Mouse (Mus musculus) subcutaneous adipose tissue, adult 2 months (tissue): Measurements from ENCODE around the gene Olfr825. TPM values are rescaled to one million over a fixed set of nuclear protein-coding genes. Genes with fewer than 3 reads are reported as not detected.

Source experiments
- polyA plus RNA-seq: library from polyadenylated mRNA; depleted of rRNA; stranded (reverse); fragments of >200 nt; gene quantifications from 2 replicates; pipeline ENCODE4 v1.2.3, GENCODE M21; 2012; ENCODE audit warnings: low replicate concordance; rRNA removed

Olfr825 gene
- not detected in 2 replicates for polyA plus RNA-seq

GRCm38 (mm10) chr10:130166666-130167065 lies at the start of gene Olfr825:
TSS of gene Olfr825 (minus strand) at chr10:130166766.

DNA sequence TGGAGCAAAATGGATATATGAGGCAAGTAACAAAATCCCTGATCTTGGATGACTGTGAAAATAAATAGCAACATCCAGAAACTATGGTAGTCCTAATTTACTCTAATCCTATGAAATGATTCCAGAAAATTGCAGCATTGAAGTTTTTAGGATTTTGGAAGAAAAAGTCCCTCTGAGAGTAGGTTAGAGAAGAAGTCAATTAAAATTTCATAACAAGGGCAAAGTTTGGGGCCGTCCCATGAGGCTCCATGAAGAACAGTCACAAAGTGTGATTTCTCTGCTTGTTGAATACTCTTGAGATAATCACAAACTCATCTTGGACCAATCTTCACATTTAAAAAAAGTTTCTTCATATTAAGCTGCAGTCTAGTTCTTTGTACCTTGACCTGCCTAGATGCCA lies 47.7 kb upstream of the Olfr825 start, which contains the start of gene Olfr827:
Gene Olfr827 (minus strand): TSS at position 101 of the 400 bp plus-strand sequence.

DNA sequence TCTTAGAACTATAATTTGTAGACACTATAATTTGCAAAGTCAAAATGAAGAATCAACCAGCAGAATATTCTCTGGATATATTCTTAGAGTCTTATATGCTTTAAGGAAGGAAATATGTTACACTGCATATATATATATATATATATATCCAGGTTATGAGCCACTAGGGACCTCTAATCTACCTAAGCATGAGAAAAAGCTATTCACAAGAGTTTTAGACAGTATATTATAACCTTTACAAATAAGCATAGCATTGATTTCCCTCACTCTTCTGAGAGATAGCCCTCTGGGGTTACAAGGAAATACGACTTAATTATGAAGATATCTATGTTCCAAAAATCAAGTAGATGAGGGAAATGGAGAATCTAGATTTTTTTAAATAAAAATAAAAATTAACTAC lies 17.5 kb upstream of the Olfr825 start, which contains the start of gene Olfr826:
Gene Olfr826 (minus strand): TSS at position 101 of the 400 bp plus-strand sequence.

GRCm38 (mm10) chr10:130129900-130130299 lies 36.7 kb downstream of the Olfr825 start, which contains the start of gene Olfr824:
TSS of gene Olfr824 (minus strand) at chr10:130130000.

DNA sequence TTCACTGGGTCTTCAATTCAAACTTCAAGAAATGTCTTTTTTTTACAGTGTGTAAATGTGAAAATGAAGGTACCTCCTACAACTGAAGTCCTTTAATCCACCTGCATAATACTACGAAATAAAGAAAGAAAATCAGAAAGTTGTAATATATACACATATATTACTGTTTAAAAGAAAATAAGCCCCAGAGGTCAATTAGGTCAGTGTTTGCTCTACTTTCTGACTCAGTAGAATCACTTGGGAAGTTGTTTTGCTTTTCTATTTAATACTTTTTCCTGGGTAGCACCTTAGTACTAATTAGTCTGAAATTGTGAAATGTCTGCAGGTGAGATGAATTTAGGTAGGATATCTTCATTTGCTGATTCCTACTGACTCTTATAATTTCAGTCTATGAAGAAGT lies 51.3 kb downstream of the Olfr825 start, which contains the start of gene Olfr823:
Gene Olfr823 (minus strand): TSS at position 101 of the 400 bp plus-strand sequence.

Other genes starting within 250 kb of the Olfr825 start
- gene Olfr818, start 217.7 kb downstream of the Olfr825 start, polyA plus RNA-seq: not detected in 2 replicates
- gene Olfr819, start 199.5 kb downstream of the Olfr825 start, polyA plus RNA-seq: not detected in 2 replicates
- not detected in 2 replicates for gene Olfr247, start 190.6 kb downstream of the Olfr825 start, polyA plus RNA-seq
- not detected in 2 replicates for gene Gm10310, start 181.7 kb downstream of the Olfr825 start, polyA plus RNA-seq
- gene Olfr820, start 154.1 kb downstream of the Olfr825 start, polyA plus RNA-seq: not detected in 2 replicates
- gene Olfr821, start 136.4 kb downstream of the Olfr825 start, polyA plus RNA-seq: not detected in 2 replicates
- not detected in 2 replicates for gene Olfr822, start 95.6 kb downstream of the Olfr825 start, polyA plus RNA-seq
- not detected in 2 replicates for gene Olfr823, start 51.4 kb downstream of the Olfr825 start, polyA plus RNA-seq
- not detected in 2 replicates for gene Olfr824, start 36.8 kb downstream of the Olfr825 start, polyA plus RNA-seq
- gene Olfr826, start 17.4 kb upstream of the Olfr825 start, polyA plus RNA-seq: not detected in 2 replicates
- gene Olfr827, start 47.6 kb upstream of the Olfr825 start, polyA plus RNA-seq: not detected in 2 replicates
- gene Neurod4, start 113.5 kb upstream of the Olfr825 start, polyA plus RNA-seq: not detected in 2 replicates
- 0.21 and 0.95 TPM in 2 replicates for gene Tespa1, start 156.1 kb upstream of the Olfr825 start, polyA plus RNA-seq
- not detected in 2 replicates for gene Vmn2r84, start 227.6 kb upstream of the Olfr825 start, polyA plus RNA-seq